Mouse (Mus musculus) midbrain, postnatal 0 days (tissue): Measurements from ENCODE around the gene Cnnm2. TPM values are rescaled to one million over a fixed set of nuclear protein-coding genes. Genes with fewer than 3 reads are reported as not detected.

Experiments
- ATAC-seq: fragments of 200-750 bp; cut with Nextera tagmentation; 2 replicates; pipeline ENCODE4 v1.8.0; 2017; ENCODE audit warnings: moderate number of reproducible peaks, mild to moderate bottlenecking, moderate TSS enrichment, moderate library complexity; ENCODE audit not compliant: low FRiP score
- DNase-seq: peaks from one replicate; pipeline ENCODE4 v3.0.0-alpha.2; 2015; ENCODE audit warnings: low spot score
- H3K27ac ChIP-seq: fragments of 300-500 bp; sonication (generic); 2 replicates; pipeline ENCODE4 v1.5.1; 2014; ENCODE audit warnings: low read depth, mild to moderate bottlenecking, low read length, mixed read lengths
- H3K27me3 ChIP-seq: fragments of 300-500 bp; sonication (generic); 2 replicates; pipeline ENCODE4 v1.6.1; 2014; ENCODE audit warnings: low read length, control low read depth, mixed read lengths; ENCODE audit not compliant: insufficient read depth
- H3K36me3 ChIP-seq: fragments of 300-500 bp; sonication (generic); 2 replicates; pipeline ENCODE4 v1.6.1; 2014; ENCODE audit warnings: low read length, control low read depth, mixed read lengths; ENCODE audit not compliant: insufficient read depth
- H3K4me1 ChIP-seq: fragments of 300-500 bp; sonication (generic); 2 replicates; pipeline ENCODE4 v1.6.1; 2014; ENCODE audit warnings: mild to moderate bottlenecking, control low read depth, antibody characterized with exemption, low read length, mixed read lengths; ENCODE audit not compliant: insufficient read depth
- H3K4me2 ChIP-seq: fragments of 300-500 bp; sonication (generic); 2 replicates; pipeline ENCODE4 v1.6.1; 2014; ENCODE audit warnings: low read depth, mild to moderate bottlenecking, low read length, mixed read lengths; ENCODE audit not compliant: poor library complexity, severe bottlenecking
- H3K4me3 ChIP-seq: fragments of 300-500 bp; sonication (generic); 2 replicates; pipeline ENCODE4 v1.5.1; 2014; ENCODE audit warnings: low read depth, mild to moderate bottlenecking, low read length, moderate library complexity
- H3K9ac ChIP-seq: fragments of 300-500 bp; sonication (generic); replicated peaks from 2 replicates; pipeline ENCODE4 v1.6.1; 2014; ENCODE audit warnings: mild to moderate bottlenecking, low read length, moderate library complexity, mixed read lengths; ENCODE audit not compliant: poor library complexity, severe bottlenecking
- H3K9me3 ChIP-seq: fragments of 300-500 bp; sonication (generic); 2 replicates; pipeline ENCODE4 v1.6.1; 2016; ENCODE audit warnings: low read length, control low read depth
- CTCF ChIP-seq: IDR thresholded peaks from 2 replicates; pipeline ENCODE4 v1.5.1; 2016; ENCODE audit warnings: antibody characterized with exemption, mild to moderate bottlenecking
- WGBS: fragments of 180-500 bp; shearing (Covaris S2); extraction: QIAGEN DNeasy Blood & Tissue Kit; methylation state at CpG from one replicate; pipeline ENCODE4 v1.1.7; 2014; 5-methylcytosine and 5-hydroxymethylcytosine counted together
- polyA plus RNA-seq: library from polyadenylated mRNA; unstranded; fragments of >200 nt; fragmentation: Nextera tagmentation; extraction: Ambion mirVana; gene quantifications from 2 replicates; pipeline ENCODE4 v1.2.1, GENCODE M21; 2015
- total RNA-seq: library from RNA; depleted of rRNA; stranded (reverse); fragments of >200 nt; gene quantifications from 2 replicates; pipeline ENCODE4 v1.2.3, GENCODE M21; 2014

The Cnnm2 gene
- total and polyA plus RNA-seq, 2 experiments from 2014 or later: 8.3 to 26.1 TPM

- Histone ChIP-seq H3K4me3 (no peak overlapping the region), H3K4me2 (no peak overlapping the region), H3K27ac (no peak overlapping the region), H3K9me3 (no peaks in the 10 kb centered on the region), H3K4me1 (no peaks in the 10 kb centered on the region), H3K36me3 (peaks cover 18% of the 10 kb centered on the region), H3K27me3 (no peaks in the 10 kb centered on the region), H3K9ac (no peak overlapping the region)
- no peak for DNase-seq
- TF ChIP-seq CTCF: no peak
- 94% methylated on average over 5 of the region's 5 CpGs for WGBS
- no peak for ATAC-seq
Measured at GRCm38 (mm10) chr19:46898222-46898621, 136.8 kb downstream of the Cnnm2 start.

GRCm38 (mm10) chr19:46899306-46899705 lies 137.9 kb downstream of the Cnnm2 start:
- Histone ChIP-seq H3K4me1 (no peaks in the 10 kb centered on the region), H3K27ac (no peak overlapping the region), H3K4me2 (no peak overlapping the region), H3K9me3 (no peaks in the 10 kb centered on the region), H3K4me3 (no peak overlapping the region), H3K9ac (no peak overlapping the region), H3K27me3 (no peaks in the 10 kb centered on the region), H3K36me3 (peaks cover 14% of the 10 kb centered on the region)
- no peak for TF ChIP-seq CTCF
- ATAC-seq (no peak), DNase-seq (peak; percentile 10)
- WGBS: 58% methylated on average over 5 of the region's 5 CpGs

DNA sequence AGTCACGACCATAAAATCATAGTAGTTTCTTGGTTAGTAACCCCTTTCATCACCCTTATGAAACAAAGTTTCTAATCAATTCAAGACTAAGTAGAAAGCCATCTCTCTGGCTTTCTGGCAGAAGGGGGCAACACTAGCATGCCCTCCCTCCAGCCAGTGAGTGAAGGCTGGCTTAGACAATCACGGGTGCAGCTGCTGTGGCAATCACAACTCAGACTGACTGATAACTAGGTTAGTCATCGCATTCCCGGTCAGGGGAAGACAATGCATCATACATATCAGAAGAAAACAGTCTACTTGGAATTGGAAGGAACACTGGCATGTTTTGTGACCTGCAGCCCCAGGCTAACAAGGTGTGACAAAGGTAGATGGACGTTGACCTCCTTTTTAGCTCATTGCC lies 138.5 kb downstream of the Cnnm2 start:
- Histone ChIP-seq H3K36me3 (peaks cover 14% of the 10 kb centered on the region), H3K4me3 (no peak overlapping the region), H3K9me3 (no peaks in the 10 kb centered on the region), H3K27me3 (no peaks in the 10 kb centered on the region), H3K27ac (no peak overlapping the region), H3K4me2 (no peak overlapping the region), H3K4me1 (no peaks in the 10 kb centered on the region), H3K9ac (no peak overlapping the region)
- WGBS: 83% methylated on average over 5 of the region's 5 CpGs
- DNase-seq: no peak
- no peak for TF ChIP-seq CTCF
- ATAC-seq: no peak

DNA sequence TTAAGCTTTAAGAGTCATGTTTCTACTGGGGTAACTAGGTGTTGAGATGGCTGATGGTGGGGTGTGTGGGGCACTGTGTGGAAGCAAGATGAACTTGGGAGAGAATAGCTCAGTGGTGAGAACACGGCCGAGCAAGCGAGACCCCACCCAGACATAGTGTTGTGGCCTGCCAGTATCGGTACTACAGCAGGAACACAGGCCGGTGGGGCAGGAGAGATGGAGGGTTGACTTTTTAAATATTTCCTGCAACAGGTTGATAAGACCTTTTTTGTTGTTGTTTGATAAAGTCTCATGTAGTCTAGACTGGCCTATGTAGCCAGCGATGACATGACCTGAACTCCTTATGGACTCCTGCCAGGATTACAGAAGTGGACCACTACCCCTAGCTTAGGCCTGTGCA lies 139.4 kb downstream of the Cnnm2 start:
- Histone ChIP-seq H3K4me3 (no peak overlapping the region), H3K36me3 (peaks cover 14% of the 10 kb centered on the region), H3K9me3 (no peaks in the 10 kb centered on the region), H3K4me1 (no peaks in the 10 kb centered on the region), H3K27me3 (no peaks in the 10 kb centered on the region), H3K27ac (no peak overlapping the region), H3K4me2 (no peak overlapping the region), H3K9ac (no peak overlapping the region)
- WGBS: 95% methylated on average over 6 of the region's 6 CpGs
- no peak for DNase-seq
- TF ChIP-seq CTCF: no peak
- no peak for ATAC-seq

DNA sequence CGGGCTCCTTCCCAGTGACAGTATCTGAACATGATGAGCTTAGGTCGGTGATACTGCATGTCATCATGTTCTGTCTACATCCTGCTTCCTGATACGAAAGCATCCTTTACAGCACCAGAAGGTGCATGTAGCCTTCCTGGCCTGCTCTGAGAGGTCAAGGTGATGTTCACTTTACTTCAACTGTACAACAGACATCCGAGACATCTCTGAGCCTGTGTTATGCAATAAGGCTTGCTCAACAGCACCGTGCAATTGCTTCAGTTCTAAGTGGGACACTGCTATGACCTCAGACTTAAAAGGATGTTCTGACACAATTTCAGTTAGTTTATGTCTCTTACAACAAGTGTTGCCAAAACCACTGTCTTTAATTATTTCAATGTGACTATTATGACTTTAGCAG lies 139.9 kb downstream of the Cnnm2 start:
- no peak overlapping the region for H3K4me3 ChIP-seq
- H3K4me1 ChIP-seq: no peaks in the 10 kb centered on the region
- peaks cover 14% of the 10 kb centered on the region for H3K36me3 ChIP-seq
- TF ChIP-seq CTCF: no peak
- H3K9ac ChIP-seq: no peak overlapping the region
- no peak overlapping the region for H3K4me2 ChIP-seq
- ATAC-seq (no peak), DNase-seq (no peak)
- H3K27me3 ChIP-seq: no peaks in the 10 kb centered on the region
- 91% methylated on average over 5 of the region's 5 CpGs for WGBS
- H3K9me3 ChIP-seq: no peaks in the 10 kb centered on the region
- no peak overlapping the region for H3K27ac ChIP-seq

DNA sequence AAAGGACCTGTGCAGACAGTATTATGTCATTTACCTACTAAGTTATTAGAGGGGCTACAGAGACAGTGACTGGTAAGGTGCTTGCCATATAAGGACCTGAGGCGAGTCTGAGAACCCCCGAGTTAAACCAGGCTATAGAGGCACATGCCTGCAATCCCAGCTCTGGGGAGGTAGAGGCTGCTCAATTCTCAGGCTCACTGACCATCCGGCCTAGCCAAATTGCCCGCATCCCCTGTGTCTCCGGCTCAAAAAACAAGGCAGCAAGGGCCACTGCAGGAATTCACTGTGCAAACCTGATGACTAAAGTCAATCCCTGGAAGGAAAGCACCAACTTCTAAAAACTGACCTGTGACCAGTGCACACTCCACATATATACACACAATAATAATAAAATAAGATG lies 142.0 kb downstream of the Cnnm2 start:
- DNase-seq: no peak
- 86% methylated on average over 5 of the region's 5 CpGs for WGBS

More for the DNA sequence above, 142.0 kb downstream of the Cnnm2 start:
- no peaks in the 10 kb centered on the region for H3K4me1 ChIP-seq
- H3K4me3 ChIP-seq: no peak overlapping the region
- ATAC-seq: no peak
- no peak overlapping the region for H3K4me2 ChIP-seq
- no peaks in the 10 kb centered on the region for H3K9me3 ChIP-seq
- H3K36me3 ChIP-seq: no peaks in the 10 kb centered on the region
- no peaks in the 10 kb centered on the region for H3K27me3 ChIP-seq
- no peak for TF ChIP-seq CTCF
- H3K9ac ChIP-seq: no peak overlapping the region
- no peak overlapping the region for H3K27ac ChIP-seq
